Mouse (Mus musculus) thymus, adult 18-20 months (tissue): Measurements from ENCODE around the gene Stat2.
"Not testable (repeated sequence)": the region's sequence is repeated elsewhere in the genome, so short reads cannot be mapped to it uniquely, and the experiment has no call there.

Source experiments
- DNase-seq, 2 experiments: peaks; one replicate each; pipeline ENCODE4 v3.0.0; 2022; ENCODE audit warnings: mixed read lengths in 2 of 2

The Stat2 gene

DNA sequence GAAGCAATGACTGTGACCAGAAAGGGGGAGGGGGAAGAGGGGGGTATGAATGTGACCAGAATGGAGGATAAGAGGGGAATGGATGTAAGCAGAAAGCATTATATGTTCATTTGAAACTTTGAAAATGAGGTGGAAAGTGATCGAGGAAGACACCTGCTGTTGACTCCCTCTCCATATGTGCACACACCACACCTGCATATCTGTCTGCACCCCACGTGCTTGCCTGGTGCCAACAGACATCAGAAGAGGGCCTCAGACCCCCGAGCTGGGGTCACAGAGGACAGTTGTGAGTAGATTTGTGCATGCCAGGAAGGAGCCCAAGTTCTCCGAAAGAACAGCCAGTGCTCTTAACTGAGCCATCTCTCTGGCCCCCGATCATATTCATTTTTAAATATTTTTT lies 10.4 kb upstream of the Stat2 start:
- no peak for DNase-seq

DNA sequence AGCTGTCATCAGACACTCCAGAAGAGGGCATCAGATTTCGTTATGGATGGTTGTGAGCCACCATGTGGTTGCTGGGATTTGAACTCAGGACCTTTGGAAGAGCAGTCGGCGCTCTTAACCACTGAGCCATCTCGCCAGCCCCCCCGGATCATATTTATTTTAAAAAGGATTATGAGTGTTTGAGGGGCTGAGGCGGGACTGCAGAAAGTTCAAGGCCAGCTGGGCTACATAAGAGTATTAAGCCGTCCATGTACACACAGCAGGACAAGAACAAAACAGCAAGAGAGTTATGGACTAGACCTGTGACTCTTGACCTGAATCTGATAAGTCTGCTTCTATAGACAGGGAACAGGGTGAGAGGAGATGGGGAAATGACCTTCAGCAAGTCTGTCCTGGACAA lies 10.0 kb upstream of the Stat2 start:
- not testable (repeated sequence) for DNase-seq

DNA sequence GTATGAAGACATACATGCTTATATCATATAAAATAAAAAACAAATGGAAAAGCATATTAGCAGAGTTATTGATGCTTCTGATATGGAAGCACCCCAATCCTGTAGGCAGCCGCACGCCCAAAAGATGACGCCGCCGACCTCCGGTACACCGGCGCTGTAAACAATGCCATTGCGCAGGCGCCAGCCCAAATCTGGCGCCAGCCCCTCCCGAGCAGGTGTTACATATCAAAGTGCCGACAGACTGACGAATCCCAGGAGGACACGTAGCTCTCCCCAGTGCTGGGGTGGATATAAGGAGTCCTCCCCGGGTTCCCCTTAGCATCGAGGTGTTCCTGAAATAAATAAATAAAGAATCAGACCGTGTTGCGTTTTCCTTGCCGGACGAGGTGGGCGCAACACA lies 8.1 kb upstream of the Stat2 start:
- no peak for DNase-seq

DNA sequence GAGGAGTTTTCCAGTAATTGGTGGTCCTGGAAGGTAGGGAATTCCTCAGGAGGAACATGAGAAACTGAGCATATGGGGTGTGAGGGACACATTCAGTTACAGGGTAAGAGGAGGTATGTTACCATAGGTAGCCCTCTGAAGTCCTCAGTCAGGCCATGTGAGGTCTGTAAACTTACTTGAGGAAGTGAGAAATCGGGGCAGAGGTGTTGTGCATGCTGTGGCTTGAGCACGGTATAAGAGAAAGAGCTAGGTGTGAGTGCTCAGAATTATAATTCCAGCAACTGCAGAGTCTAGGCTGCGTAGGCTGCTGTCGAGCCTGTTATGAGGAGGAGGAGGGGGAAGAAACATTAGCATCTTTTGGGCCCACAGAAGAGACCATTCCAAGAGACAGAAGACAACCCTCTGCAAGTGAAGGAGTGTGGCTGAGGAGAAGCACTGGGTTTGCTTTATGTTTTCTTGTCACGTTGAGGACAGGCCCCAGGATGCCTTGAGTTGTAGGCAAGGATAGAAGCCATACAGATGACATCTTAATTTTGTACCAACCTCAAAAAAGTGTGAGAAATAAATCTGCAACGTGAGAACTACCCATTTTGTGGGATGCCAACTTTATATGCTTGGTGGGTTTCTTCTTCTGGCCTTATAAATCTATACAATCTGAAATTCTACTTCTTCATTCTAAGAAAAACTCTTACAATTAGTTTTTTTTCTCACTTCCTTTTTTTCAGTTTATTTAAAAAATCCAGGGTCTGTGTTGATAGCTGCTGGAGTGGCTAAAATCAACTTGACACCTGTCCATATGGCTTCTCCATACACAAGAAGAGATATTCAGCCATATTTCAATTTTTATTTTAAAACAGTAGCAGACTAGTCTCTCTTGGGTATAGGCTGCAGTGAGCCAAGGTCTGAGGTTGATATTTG lies 6.7 kb upstream of the Stat2 start:
- no peak for DNase-seq

DNA sequence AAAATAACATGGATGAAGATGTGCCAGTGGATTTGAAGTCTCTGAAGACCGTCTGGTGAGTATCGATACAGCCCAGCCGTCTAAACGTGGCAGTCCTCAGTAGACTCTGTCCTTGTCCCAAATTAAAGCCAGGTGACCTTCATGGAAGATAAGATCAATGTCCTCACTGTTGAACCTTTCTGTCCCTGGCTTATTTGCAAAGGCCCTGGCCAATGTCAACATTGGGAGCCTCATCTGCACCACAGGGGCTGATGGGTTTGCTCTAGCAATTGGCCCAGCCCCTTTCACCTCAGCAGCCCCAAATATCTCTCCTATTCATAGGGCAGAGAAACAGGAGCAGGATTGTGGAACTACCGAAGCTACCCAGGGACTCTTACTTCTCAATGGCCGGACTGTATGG lies 2.0 kb upstream of the Stat2 start, which contains the start of gene Apof:
Apof (plus strand) TSS at position 301 of the 400 bp plus-strand sequence.
- DNase-seq = no peak

DNA sequence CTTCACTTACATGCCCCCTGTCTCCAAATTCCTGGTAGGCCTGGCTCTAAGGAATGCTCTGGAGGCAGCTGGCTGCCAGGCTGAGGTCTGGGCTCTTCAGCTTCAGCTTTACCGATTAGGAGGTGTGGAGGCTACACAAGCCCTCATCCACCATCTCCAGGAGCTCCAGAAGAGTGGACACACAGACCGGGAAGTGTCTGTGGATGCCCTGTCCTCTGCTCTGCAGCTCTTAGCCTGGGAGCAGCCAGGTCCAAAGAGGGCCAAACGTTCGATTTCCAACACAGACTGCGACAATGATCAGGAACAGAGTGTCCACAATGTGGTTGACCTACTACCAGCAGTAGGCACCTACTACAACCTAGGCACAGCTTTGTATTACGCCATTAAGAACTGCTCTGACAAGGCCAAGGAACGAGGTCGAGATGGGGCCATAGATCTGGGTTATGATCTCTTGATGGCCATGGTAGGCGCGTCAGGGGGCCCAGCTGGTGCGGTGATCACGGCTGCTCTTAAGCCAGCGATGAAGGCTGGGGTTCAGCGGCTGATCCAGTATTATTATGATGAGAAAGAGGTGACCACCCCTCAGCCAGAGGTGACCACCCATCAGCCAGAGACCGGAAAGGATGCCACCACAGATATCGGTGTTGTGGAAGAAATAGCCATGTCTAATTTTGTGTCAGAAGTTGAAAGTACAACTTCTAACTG lies 1.0 kb upstream of the Stat2 start:
- no peak for DNase-seq

DNA sequence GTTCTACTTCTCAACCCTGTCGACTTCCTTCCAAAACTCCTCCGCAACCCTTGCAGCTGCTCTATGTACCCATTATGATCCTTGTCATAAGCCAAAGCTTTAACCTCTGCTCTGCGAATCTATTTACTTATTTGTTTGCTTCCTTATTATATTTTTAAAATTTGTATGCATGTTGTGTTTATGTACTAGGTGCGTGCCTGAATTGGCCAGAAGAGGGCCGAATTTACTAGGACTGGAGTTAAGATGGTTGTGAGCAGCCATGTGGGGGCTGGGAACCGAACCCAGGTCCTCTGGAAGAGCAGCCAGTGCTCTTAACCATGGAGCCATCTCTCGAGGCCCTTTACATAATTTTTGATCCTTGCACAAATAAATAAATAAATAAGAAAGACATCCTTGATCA lies 507 bp downstream of the Stat2 start:
- DNase-seq = no peak

DNA sequence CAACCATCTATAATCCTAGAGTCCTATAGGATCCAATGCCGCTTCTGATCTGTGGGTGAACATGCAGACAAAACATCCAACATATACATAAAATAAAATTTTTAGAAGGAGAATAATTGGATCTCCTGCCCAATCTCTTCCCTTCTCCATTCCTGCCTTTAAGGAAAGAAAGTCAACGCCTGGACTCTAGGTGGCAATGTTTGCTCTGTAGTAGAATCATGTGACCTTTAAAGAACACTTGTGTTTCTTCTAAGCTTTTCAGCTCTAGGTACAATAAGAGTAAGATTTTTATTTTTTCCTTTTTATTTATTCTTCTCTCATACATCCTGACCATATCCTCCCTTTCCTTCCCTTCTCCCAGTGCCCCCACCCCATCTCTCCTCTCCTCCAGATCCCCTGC lies 1.5 kb downstream of the Stat2 start:
- no peak for DNase-seq

DNA sequence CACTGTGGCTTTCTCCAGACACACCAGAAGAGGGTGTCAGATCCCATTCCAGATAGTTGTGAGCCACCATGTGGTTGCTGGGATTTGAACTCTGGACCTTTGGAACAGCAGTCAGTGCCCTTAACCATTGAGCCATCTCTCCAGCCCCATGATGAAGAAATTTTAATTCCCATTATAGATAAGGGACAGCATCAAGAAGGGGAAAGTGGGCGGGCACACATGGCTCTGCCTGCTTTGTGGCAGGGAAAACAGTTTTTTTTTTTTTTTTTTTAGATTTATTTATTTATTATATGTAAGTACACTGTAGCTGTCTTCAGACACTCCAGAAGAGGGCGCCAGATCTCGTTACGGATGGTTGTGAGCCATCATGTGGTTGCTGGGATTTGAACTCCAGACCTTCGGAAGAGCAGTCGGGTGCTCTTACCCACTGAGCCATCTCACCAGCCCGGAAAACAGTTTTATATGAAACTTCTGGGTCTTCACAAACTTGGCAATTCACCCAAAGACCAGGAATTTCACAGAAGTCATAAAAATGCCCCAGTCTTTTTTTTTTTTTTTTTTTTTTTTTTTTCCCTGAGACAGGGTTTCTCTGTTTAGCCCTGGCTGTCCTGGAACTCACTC lies 2.6 kb downstream of the Stat2 start:
- DNase-seq = not testable (repeated sequence)

DNA sequence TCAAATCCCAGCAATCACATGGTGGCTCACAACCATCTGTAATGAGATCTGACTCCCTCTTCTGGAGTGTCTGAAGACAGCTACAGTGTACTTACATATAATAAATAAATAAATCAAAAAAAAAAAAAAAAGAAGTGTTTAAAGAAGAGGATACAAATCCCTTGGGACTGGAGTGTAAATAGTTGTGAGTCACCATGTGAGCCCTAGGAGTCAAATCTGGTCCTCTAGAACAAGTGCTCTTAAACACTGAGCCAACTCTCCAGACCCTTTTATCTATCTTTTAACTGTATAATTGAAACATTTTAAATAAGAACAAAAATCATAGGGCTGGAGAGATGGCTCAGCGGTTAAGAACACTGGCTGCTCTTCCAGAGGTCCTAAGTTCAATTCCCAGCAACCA lies 5.0 kb downstream of the Stat2 start:
- not testable (repeated sequence) for DNase-seq

DNA sequence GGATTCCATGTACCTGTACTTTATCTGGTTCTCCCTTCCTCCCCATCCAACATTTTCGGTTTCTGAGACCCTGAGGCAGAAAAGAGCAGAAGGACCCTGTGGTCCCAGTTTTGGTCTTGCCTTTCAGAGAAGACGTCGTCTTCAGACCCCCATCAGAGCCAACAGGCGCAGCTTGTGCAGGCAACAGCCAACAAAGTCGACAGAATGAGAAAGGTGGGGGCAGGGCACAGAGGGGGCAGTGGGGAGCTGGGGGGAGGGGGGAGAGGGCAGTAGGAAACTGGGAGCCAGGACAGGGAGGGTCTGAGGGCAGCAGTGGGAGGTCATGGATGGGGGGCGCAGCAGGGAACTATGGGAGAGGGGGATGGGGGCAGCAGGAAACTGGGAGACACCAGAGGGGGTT lies 7.8 kb downstream of the Stat2 start:
- no peak for DNase-seq

DNA sequence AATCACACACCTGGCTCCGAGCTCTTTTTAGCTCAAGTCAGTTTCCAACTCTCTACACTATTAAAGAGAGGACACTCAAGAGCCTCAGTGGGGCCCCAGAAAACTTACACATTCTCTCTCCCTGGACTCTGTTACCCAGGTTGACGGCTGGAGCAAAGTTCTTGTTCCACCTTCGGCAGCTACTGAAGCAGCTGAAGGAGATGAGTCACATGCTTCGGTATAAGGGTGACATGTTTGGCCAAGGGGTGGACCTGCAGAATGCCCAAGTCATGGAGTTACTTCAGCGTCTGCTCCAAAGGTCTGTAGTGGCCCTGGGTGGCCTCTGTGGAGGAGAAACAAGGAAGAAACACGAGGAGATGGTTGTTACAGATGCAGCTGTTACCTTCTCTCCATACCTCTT lies 10.6 kb downstream of the Stat2 start:
- no peak for DNase-seq

DNA sequence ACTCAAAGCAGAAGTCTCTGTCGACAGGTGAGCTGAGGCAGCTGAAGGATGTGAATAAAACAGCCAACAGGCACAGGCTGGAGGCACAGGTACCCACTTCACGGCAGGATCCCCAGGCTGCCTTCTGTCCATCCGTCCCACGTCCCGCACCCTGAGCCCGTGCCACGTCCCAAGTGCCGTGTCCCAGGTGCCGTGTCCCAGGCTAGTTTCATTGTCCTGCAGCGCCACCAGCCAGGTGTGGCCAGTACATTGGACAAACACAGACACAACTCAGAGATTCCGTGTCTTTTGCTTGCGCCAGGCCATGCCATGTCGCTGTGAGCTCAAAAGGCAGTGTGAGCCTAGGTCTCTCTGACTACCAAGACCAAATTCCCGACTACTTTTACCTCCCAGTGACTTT lies 11.3 kb downstream of the Stat2 start:
- no peak for DNase-seq

DNA sequence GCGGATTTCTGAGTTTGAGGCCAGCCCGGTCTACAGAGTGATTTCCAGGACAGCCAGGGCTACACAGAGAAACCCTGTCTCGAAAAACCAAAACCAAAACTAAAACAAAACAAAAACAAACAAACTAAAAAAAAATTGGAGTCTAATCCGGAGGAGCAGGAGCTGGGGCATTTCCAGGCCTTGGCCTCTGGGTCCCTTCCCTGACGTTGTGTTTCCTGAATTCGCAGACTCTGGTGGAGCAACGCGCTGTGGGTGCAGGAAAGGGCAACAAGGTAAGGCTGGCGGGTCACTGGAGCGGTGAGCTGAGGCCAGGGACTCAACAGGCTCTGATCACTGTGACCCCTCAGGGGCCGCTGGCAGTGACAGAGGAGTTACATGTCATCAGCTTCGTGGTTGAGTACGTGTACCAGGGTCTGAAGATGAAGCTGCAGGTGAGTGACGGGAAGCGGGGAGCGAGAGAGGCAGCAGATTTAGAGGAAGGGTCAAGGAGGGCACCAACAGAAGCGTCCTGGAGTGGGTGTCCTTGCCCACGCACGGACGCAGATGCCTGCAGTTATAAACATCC lies 12.6 kb downstream of the Stat2 start:
- no peak for DNase-seq

DNA sequence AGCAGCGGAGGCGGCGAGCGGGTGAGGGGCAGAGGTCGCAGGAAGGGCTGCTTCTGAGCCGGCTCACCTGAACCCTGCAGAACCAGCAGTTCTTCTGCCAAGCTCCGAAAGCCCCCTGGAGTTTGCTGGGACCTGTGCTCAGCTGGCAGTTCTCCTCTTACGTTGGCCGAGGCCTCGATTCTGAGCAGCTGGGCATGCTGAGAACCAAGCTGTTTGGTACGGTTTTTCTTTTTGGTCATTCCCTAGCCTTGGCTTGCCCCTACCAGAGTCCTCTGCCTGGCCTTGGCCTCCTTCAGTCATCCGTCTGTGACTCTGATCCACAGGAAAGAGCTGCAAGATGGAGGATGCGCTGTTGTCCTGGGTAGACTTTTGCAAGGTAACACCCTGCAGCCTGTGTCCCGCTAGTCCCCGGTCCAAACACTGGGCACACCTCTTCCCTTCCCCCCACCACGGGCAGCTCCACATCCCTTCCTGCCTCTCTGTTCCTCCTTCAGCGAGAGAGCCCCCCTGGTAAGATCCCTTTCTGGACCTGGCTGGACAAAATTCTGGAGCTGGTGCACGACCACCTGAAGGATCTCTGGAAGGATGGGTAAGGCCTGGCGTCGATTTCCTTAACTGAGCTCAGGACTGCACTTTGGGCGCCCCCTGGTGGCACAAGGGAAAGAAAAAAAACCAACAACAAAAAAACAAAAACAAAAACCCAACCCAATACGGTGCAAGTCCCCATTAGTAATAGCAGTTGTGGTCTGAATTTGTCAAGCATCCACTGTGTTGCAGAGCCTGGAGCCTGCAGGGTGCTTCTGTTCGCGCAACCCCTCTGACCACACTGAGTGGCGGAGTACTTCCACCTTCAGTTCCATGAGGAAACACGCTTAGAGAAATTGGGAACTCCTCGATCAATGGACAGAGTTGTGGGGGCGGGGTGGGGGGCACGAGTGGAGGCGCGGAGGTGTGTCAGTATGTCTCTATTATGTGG lies 13.5 kb downstream of the Stat2 start:
- DNase-seq = peak in 1 of 2 experiments; percentile 19

DNA sequence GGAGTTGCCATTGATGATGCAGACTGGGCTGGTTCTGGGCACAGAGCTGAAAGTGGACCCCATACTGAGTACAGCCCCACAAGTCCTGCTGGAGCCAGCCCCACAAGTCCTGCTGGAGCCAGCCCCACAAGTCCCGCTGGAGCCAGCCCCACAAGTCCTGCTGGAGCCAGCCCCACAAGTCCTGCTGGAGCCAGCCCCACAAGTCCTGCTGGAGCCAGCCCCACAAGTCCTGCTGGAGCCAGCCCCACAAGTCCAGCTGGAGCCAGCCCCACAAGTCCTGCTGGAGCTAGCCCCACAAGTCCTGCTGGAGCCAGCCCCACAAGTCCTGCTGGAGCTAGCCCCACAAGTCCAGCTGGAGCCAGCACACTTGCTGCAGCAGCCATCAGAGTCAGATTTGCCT lies 20.2 kb downstream of the Stat2 start:
- not testable (repeated sequence) for DNase-seq

DNA sequence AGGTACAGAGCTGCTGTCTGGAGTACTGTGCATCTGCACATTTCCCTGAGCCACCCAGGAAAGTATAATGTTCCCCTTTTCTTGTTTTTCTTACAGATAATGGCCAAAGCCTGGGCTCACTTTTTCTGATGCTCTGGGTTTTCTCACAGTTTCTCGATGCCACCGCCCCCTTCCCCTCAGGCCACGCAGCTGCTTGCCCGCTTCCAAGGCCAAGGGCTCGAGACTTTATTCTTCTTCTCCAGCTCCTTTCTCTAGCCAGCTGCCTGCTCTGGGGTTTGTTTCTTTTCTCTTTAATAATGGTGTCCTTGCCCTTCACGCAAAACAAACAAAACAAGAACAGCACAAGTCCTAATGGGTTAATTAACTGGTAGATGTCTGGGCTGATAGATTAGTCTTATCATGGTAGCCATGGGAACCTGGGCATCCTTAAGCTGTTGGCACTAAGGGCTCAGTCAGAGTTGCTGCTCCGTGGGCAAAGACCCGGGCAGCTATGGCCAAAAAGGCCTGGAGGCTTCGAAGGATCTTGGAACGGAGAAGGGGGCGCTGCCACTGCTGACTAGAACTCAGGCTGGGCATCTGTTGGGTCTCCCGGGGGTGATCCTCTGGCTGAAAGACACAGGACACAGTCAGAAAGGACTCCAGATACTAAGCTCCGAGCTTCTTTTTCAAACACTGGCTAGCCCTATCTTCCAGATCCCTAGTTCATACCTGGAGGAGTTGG lies 26.2 kb downstream of the Stat2 start:
- no peak for DNase-seq

DNA sequence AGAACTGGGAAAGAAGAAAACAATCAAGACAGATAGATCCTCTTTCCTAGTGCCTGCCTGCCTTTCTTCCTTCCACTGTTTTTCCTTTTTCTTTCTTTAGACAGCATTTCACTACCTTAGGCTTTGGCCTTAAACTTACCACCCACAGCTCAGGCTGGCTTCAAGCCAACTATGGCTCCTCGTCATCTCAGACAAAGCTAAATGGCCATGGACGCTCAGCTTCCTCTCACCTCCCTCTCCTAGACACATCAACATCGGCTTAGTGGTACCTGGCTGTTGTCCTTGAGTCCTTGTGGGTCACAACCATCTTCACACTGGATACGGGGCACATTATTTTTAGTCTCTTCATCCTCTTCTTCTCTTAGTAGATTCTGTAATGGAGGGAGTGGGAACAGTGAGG lies 26.9 kb downstream of the Stat2 start:
- DNase-seq = no peak

DNA sequence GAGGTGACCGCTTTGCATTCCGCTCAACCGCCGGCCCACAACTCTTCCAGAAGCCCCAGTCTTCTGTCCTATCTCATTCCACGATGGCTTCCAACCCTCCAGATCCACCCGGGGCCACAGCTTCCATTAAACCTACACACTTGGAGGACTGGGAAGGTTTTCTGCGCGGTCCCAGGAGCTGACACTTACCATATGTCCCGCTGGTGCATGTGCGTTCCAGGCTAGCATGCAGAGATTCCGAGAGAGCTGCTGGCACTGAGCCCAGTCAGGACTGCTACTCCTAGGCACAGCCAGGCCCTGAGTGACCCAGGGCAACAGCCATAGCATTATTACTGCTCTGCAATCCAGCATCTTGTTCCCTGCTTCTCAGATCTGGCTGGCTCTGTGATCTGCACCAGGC lies 27.3 kb downstream of the Stat2 start:
- DNase-seq = no peak

DNA sequence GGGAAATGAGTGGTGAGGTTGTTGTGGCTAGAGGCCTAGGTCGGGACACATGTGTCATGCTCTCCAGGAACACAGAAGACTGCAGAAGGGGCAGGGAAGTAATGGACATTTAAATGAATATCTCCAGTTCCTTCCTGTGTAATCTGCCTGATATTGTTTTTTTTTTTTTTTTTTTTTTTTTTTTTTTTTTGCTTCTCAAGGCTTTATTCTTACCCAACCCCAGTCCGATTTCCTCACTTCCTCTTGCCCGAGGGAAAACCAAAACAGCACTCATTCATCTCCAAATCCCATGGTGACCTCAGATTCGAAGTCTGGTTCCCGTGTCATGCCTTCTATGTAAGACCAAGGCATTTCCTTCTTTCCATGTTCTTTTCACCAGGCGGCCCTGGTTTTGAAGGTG lies 27.9 kb downstream of the Stat2 start:
- DNase-seq = no peak

DNA sequence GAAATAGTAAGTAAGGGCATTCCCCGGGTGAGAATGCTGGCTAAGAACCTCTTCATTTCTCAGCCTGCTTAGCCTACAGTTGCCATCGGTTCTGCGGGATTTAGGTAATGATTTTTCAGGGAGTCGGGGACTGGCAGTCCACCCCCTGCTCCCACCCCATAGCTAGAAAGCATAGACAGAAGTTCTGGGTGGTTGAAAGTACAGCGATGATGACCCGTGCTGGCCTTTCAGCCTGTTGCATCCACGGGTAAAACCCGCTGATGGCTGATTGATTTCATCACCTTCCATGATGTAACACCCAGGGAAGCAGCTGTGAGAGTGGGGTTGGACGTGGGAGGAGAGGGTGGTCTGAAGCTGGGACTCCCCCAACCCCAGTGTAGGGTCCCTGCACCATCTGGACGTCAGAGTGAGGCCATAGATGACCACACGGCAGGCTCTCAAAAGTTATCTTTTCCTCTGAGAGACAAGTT lies 28.4 kb downstream of the Stat2 start, which contains the start of gene Il23a:
Il23a (minus strand) TSS at position 51 of the 470 bp plus-strand sequence.
- no peak for DNase-seq
